Mouse (Mus musculus): ENCODE measurements around the gene Txnip. TPM values are rescaled to one million over a fixed set of nuclear protein-coding genes. Genes with fewer than 3 reads are reported as not detected.
A peak's percentile ranks its signal among the peaks of the same experiment; 100 is the strongest.

Gene Txnip
- polyA plus RNA-seq, 1 experiment from 2014 or later: 106 TPM

DNA sequence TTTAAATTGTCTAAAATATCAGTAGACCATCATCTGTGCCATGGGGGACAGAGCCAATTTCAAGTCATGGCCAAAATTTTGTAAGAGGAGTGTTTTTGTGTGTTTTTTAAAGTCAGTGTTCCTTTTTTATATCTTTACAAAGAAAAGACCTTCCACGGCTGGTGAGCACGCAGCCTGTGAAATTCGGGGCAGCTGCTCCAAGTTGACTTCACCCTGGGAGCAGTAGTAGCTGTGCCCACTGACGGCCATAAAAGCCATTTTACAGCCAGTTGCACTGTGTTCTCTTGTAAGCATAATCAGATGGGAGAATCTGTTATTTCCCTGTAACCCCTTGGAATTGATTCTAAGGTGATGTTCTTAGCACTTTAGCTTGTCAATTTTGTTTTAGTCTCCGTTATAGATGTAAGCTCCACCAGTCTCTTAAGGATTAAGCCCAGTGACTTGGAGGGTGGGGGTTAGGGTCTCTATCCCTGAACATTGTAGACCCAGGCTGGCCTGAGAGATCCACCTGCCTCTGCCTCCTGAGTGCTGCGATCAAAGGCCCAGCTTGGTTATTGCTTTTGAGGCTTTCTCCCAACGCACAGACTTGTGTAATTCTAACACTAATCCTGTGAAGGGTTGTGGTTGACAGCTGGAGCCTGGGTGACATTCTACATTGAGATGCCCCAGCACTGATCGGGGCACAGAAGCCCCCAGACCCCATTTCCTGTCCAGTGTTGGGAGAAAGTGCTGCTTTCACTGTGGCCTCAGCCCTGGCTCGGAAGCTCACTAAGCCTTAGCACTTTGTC, 3.3 kb downstream of the Txnip start:
- H3K27me3 ChIP-seq (ENCODE audit: control insufficient read depth, insufficient read depth, low read length): no peaks in the 10 kb centered on the region
- peak overlapping the region; percentile 46 for H3K27ac ChIP-seq (ENCODE audit: low read depth, low read length)
- peak overlapping the region; percentile 90 for H3K4me2 ChIP-seq
- ATAC-seq (replicated peaks; ENCODE audit: insufficient number of reproducible peaks, low FRiP score, low TSS enrichment): no peak
- H3K9ac ChIP-seq (ENCODE audit: low read depth, low read length): peak overlapping the region; percentile 86
- WGBS (ENCODE audit: insufficient replicate concordance): 77% methylated on average over 9 of the region's 9 CpGs
- no peaks in the 10 kb centered on the region for H3K9me3 ChIP-seq (replicated peaks; ENCODE audit: control insufficient read depth, low read length)
- peaks cover 29% of the 10 kb centered on the region for H3K4me1 ChIP-seq (ENCODE audit: control insufficient read depth, insufficient read depth, low read length)
- peaks cover 18% of the 10 kb centered on the region for H3K36me3 ChIP-seq (ENCODE audit: control insufficient read depth, insufficient read depth, low read length)
- peak overlapping the region; percentile 70 for H3K4me3 ChIP-seq (ENCODE audit: low read depth, low read length)

DNA sequence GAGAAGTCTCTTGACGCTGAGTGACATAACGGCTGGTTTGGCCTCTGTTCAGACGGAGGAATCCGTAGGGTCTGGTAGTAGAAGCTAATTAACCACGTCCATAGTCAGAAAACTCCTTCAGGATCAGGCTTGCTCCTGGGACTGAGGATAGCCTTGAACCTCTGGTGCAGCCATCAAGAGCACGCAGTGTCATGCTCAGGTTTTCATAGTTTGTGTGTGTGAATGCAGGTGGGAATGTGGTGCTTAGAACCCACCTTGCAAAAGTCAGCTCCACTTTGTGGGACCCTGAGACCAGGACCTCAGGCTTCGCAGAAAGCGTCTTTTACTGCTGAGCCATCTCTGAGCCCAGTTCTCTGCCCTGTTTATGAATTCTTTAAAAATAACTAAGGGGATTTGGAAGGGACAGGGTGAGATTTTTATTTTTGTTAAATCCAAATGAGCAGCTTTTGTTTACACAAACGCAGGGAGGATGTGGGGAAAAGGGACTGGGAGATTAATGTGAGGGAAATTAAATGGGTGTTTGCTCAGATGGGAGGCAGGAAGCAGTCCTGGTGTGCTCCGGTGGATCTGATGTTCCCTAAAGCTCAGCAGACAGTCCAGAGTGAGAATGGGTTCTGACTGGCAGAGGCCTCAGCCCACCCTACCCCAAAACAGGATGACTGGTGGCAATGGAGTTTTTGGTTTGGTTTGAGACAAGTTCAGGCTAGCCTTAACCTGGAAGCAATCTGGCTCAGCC, 4.4 kb downstream of the Txnip start:
- Histone ChIP-seq H3K9ac (ENCODE audit: low read depth, low read length) (peak overlapping the region; percentile 31; the same call in 1 of the 2 replicates), H3K27ac (ENCODE audit: low read depth, low read length) (peak overlapping the region; percentile 46), H3K4me2 (peak overlapping the region; percentile 90), H3K36me3 (ENCODE audit: control insufficient read depth, insufficient read depth, low read length) (peaks cover 18% of the 10 kb centered on the region), H3K4me1 (ENCODE audit: control insufficient read depth, insufficient read depth, low read length) (peaks cover 29% of the 10 kb centered on the region), H3K27me3 (ENCODE audit: control insufficient read depth, insufficient read depth, low read length) (no peaks in the 10 kb centered on the region), H3K4me3 (ENCODE audit: low read depth, low read length) (peak overlapping the region; percentile 13; the same call in 1 of the 2 replicates), H3K9me3 (replicated peaks; ENCODE audit: control insufficient read depth, low read length) (no peaks in the 10 kb centered on the region)
- WGBS (ENCODE audit: insufficient replicate concordance): 56% methylated on average over 10 of the region's 10 CpGs
- ATAC-seq (replicated peaks; ENCODE audit: insufficient number of reproducible peaks, low FRiP score, low TSS enrichment): no peak

DNA sequence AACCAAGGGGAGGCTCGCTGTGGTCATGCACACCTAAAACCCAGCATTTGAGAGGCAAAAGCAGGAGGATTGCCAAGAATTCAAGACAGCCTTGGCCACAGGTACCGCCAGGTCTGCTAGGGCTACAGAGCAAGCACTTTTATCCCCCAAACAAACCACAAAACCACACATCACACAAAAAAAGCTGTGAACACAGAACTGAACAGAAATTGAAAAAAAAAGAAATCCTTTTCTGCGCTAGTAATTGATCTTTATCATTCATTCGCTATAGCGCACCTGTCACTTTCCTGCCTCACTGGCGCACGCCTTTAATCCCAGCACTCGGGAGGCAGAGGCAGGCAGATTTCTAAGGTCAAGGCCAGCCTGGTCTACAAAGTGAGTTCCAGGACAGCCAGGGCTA, 5.5 kb downstream of the Txnip start:
- Histone ChIP-seq H3K9ac (ENCODE audit: low read depth, low read length) (no peak overlapping the region), H3K36me3 (ENCODE audit: control insufficient read depth, insufficient read depth, low read length) (peaks cover 18% of the 10 kb centered on the region), H3K4me2 (no peak overlapping the region), H3K27ac (ENCODE audit: low read depth, low read length) (0 out of 2 replicates have a peak overlapping the region, but pooled peaks have one; percentile 8), H3K4me3 (ENCODE audit: low read depth, low read length) (no peak overlapping the region), H3K4me1 (ENCODE audit: control insufficient read depth, insufficient read depth, low read length) (peaks cover 29% of the 10 kb centered on the region), H3K9me3 (replicated peaks; ENCODE audit: control insufficient read depth, low read length) (no peaks in the 10 kb centered on the region), H3K27me3 (ENCODE audit: control insufficient read depth, insufficient read depth, low read length) (no peaks in the 10 kb centered on the region)
- no peak for ATAC-seq (replicated peaks; ENCODE audit: insufficient number of reproducible peaks, low FRiP score, low TSS enrichment)
- 92% methylated on average over 8 of the region's 8 CpGs for WGBS (ENCODE audit: insufficient replicate concordance)

DNA sequence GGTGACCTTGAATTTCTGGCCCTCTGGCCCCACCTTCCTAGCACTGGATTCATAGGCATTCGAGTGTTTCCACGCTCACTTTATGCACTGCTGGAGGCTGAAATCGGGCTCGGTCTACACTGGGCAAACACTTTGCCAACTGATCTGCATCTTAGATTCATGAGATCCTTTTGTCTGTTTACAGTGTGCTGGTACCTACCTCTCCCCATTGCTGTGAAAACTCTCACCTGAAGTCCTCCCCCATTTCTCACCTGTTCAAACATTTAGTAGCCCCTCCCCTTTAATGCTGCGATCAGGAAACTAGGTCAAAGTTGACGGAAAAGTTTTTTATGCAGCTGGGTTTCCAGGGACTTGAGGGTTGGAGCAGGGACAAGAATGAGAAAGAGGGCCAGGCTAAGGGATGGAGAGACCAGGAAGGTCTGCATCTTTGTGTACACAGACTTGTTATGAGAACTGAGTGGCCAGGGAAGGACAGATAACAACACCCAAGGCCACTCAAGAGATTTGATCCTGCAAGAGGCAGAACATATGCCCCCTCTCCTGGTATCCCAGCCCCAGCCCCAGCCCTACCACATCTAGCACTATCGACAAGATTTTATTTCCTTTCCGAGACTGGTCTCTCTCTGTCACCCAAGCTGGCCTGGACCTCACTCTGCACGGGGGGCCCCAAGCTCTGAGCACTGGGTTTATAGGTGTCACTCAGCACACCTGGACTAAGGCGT, 6.3 kb downstream of the Txnip start:
- ATAC-seq (replicated peaks; ENCODE audit: insufficient number of reproducible peaks, low FRiP score, low TSS enrichment): peak; percentile 38; the same call in 1 of the 2 replicates
- no peaks in the 10 kb centered on the region for H3K27me3 ChIP-seq (ENCODE audit: control insufficient read depth, insufficient read depth, low read length)
- peaks cover 29% of the 10 kb centered on the region for H3K4me1 ChIP-seq (ENCODE audit: control insufficient read depth, insufficient read depth, low read length)
- H3K4me2 ChIP-seq: peak overlapping the region; percentile 31
- WGBS (ENCODE audit: insufficient replicate concordance): 42% methylated on average over 10 of the region's 10 CpGs
- H3K27ac ChIP-seq (ENCODE audit: low read depth, low read length): peak overlapping the region; percentile 85
- H3K9ac ChIP-seq (ENCODE audit: low read depth, low read length): 0 out of 2 replicates have a peak overlapping the region, but pooled peaks have one; percentile 3
- H3K4me3 ChIP-seq (ENCODE audit: low read depth, low read length): no peak overlapping the region
- H3K36me3 ChIP-seq (ENCODE audit: control insufficient read depth, insufficient read depth, low read length): peaks cover 18% of the 10 kb centered on the region
- H3K9me3 ChIP-seq (replicated peaks; ENCODE audit: control insufficient read depth, low read length): no peaks in the 10 kb centered on the region

DNA sequence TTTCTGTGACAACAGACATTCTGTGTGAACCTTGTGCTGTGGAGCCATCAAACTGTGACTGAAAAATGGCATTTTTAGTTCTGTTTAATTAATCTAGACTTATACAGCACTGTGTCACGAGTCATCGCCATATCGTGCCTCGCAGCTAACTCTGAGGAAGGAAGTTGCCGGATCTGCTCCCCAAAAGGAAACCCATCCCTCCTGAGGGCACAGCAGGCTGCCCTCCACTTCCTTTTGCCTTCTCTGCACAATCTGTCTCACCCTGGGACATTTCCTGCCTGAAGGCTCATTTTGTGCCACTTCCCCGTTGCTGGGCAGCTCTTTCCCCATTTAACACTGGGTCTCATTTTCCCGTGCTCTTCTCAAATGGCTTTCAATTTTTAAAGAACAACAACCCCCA, 6.9 kb downstream of the Txnip start:
- peaks cover 27% of the 10 kb centered on the region for H3K4me1 ChIP-seq (ENCODE audit: control insufficient read depth, insufficient read depth, low read length)
- peak overlapping the region; percentile 31 for H3K4me2 ChIP-seq
- ATAC-seq (replicated peaks; ENCODE audit: insufficient number of reproducible peaks, low FRiP score, low TSS enrichment): 0 out of 2 replicates have a peak, but pooled peaks have one; percentile 35
- H3K9ac ChIP-seq (ENCODE audit: low read depth, low read length): 0 out of 2 replicates have a peak overlapping the region, but pooled peaks have one; percentile 3
- peak overlapping the region; percentile 85 for H3K27ac ChIP-seq (ENCODE audit: low read depth, low read length)
- no peaks in the 10 kb centered on the region for H3K9me3 ChIP-seq (replicated peaks; ENCODE audit: control insufficient read depth, low read length)
- H3K4me3 ChIP-seq (ENCODE audit: low read depth, low read length): no peak overlapping the region
- 32% methylated on average over 7 of the region's 7 CpGs for WGBS (ENCODE audit: insufficient replicate concordance)
- peaks cover 16% of the 10 kb centered on the region for H3K36me3 ChIP-seq (ENCODE audit: control insufficient read depth, insufficient read depth, low read length)
- H3K27me3 ChIP-seq (ENCODE audit: control insufficient read depth, insufficient read depth, low read length): no peaks in the 10 kb centered on the region

DNA sequence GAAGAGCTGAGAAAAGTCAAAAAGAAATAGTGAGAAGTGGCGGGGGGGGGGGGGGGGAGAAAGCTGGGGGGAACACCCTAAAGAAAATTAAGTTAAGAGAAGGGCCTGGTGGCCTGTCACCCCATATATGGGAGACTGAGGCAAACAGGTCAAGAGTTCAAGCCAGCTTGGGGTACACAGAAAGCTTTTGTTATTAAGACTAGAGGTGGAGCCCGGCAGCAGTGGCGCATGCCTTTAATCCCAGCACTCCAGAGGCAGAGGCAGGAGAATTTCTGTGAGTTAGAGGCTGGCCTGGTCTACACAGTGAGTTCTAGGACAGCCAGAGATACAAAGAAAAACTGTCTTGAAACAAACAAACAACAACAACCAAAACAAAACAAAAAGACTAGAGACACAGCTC, 7.3 kb downstream of the Txnip start:
- WGBS (ENCODE audit: insufficient replicate concordance): 92% methylated on average over 3 of the region's 3 CpGs
- Histone ChIP-seq H3K4me2 (no peak overlapping the region), H3K4me1 (ENCODE audit: control insufficient read depth, insufficient read depth, low read length) (peaks cover 26% of the 10 kb centered on the region)

DNA sequence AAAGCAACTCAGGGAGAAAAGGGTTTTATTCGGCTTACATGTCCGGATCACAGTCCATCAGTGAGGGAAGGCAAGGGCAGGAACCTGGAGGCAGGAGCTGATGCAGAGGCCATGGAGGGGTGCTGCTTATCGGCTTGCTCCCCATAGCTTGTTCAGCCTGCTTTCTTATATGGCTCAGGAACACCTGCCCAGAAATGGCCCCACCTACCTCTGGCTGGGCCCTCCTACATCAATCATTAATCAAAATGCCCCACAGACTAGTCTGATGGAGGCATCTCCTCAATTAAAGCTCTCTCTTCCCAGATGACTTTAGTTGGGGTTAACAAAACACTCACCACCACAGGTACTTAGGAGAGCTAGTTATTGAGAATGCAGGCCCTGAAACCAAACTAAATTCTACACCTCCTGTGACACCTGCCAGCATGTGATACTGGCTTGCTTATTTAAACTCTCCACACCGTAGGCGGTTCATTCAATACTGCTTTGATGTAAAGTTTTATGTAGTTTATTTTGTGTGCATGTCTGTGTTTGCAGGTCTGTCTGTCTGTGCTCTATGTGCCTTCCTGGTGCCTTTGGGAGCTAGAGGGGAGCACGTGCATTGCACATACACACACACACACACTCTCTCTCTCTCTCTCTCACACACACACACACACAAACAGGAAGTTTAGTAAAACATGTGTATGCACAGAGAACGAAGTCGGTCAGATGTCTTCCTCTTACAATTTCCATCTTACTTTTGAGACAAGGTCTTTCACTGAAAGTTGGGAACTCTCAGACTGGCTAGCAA, 9.1 kb downstream of the Txnip start:
- Histone ChIP-seq H3K9me3 (replicated peaks; ENCODE audit: control insufficient read depth, low read length) (no peaks in the 10 kb centered on the region), H3K27ac (ENCODE audit: low read depth, low read length) (no peak overlapping the region)
- 75% methylated on average over 8 of the region's 8 CpGs for WGBS (ENCODE audit: insufficient replicate concordance)

More for the DNA sequence above, 7.3 kb downstream of the Txnip start:
- no peaks in the 10 kb centered on the region for H3K9me3 ChIP-seq (replicated peaks; ENCODE audit: control insufficient read depth, low read length)
- no peak for ATAC-seq (replicated peaks; ENCODE audit: insufficient number of reproducible peaks, low FRiP score, low TSS enrichment)
- peaks cover 12% of the 10 kb centered on the region for H3K36me3 ChIP-seq (ENCODE audit: control insufficient read depth, insufficient read depth, low read length)
- H3K27ac ChIP-seq (ENCODE audit: low read depth, low read length): peak overlapping the region; percentile 85
- H3K9ac ChIP-seq (ENCODE audit: low read depth, low read length): no peak overlapping the region
- H3K4me3 ChIP-seq (ENCODE audit: low read depth, low read length): no peak overlapping the region
- H3K27me3 ChIP-seq (ENCODE audit: control insufficient read depth, insufficient read depth, low read length): no peaks in the 10 kb centered on the region

DNA sequence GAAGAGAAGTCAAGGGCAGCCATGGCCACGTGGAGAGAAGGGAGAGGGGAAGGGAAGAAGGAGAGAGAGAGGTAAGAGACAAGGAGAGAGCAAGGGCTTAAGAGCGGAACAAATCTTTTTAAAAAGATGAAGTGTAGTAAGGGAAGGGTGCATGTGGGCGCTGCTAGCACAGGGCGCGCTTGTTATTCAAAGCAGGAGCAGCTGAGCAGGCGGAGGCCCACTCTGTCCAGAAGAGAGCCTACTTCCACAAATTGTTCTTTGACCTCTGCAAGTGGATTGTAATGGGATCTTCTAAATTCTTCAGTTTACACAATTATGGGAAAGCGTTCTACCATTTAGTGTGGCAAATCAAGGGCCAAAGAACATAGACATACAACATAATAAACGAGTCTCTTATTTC, 10.8 kb downstream of the Txnip start:
- Histone ChIP-seq H3K4me2 (no peak overlapping the region), H3K27ac (ENCODE audit: low read depth, low read length) (no peak overlapping the region), H3K9me3 (replicated peaks; ENCODE audit: control insufficient read depth, low read length) (no peaks in the 10 kb centered on the region), H3K9ac (ENCODE audit: low read depth, low read length) (no peak overlapping the region), H3K36me3 (ENCODE audit: control insufficient read depth, insufficient read depth, low read length) (no peaks in the 10 kb centered on the region), H3K4me1 (ENCODE audit: control insufficient read depth, insufficient read depth, low read length) (peaks cover 17% of the 10 kb centered on the region), H3K4me3 (ENCODE audit: low read depth, low read length) (no peak overlapping the region), H3K27me3 (ENCODE audit: control insufficient read depth, insufficient read depth, low read length) (no peaks in the 10 kb centered on the region)
- no peak for ATAC-seq (replicated peaks; ENCODE audit: insufficient number of reproducible peaks, low FRiP score, low TSS enrichment)
- 76% methylated on average over 8 of the region's 8 CpGs for WGBS (ENCODE audit: insufficient replicate concordance)

More for the DNA sequence above, 9.1 kb downstream of the Txnip start:
- no peaks in the 10 kb centered on the region for H3K36me3 ChIP-seq (ENCODE audit: control insufficient read depth, insufficient read depth, low read length)
- no peak overlapping the region for H3K9ac ChIP-seq (ENCODE audit: low read depth, low read length)
- H3K4me3 ChIP-seq (ENCODE audit: low read depth, low read length): no peak overlapping the region
- no peak overlapping the region for H3K4me2 ChIP-seq
- no peak for ATAC-seq (replicated peaks; ENCODE audit: insufficient number of reproducible peaks, low FRiP score, low TSS enrichment)
- no peaks in the 10 kb centered on the region for H3K27me3 ChIP-seq (ENCODE audit: control insufficient read depth, insufficient read depth, low read length)
- H3K4me1 ChIP-seq (ENCODE audit: control insufficient read depth, insufficient read depth, low read length): peaks cover 13% of the 10 kb centered on the region
